Mouse (Mus musculus) retina, embryonic 14.5 days (tissue): ENCODE measurements around the gene Mcoln2.

Experiments used
- DNase-seq: peaks from one replicate; pipeline ENCODE4 v3.0.0-alpha.2; 2015; ENCODE audit warnings: low spot score

Gene Mcoln2

DNA sequence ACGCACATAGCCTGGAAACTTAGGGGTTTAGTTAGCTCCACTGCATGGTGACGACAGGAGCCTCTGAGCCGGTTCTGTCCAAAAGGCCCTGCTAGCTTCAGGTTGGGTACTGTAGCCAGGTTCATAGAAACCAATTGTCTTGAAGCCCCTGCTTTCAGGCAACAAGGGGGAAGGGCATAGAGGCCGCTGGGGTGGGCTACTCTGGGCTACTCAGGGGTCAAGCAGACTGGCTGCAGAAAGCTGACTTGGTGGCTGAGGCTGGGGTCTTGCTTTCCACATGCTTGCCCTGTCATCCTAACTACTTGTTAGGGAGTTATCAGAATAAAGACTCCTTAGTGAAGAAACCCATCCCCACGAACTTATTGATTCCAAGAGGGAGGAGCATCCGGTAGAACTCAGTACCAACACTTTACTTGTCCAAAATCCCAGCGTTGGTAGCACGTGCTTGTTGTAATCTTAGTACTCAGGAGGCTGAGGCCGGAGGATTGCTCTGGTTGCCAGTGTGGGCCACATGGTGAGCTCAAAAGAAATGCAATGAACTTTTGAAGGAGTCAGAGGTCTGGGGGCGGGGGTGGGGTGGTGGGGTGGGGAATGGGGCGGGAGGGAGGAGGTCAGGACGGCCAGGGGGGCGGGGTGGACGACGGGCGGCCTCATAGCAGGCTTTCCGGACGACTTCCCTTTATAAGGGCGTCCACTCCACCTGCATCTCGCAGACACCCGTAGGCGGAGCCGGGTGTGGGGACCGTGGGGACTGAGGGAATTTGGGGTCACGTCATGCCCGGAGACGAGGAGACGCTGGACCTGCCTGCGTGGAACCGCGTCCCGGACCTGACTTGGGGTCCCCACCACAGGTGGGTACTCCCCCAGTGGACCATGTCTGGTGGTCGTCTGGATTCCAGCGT lies at the start of gene Mcoln2:
Gene Mcoln2 (plus strand): TSS at position 678 of the 902 bp plus-strand sequence.
- DNase-seq, result no peak

DNA sequence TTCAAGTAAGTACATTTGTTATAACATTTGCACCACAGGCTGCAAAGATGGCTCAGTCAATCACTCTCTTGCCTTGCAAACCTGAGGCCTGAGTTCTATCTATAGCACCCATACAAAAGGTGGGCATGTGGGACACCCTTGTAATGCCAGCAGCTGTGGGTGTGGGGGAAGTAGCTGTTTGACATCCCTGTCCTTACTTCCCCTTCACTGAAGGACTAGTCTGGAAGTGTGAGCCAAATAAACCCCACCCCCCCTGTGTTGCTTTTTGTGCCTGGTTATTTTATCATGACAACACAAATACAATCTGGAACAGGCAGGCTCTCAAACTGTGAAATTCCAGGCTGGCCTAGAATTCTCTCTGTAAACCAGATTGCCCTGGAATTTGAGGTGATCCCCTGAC lies 49.7 kb upstream of the Mcoln2 start:
- no peak for DNase-seq

DNA sequence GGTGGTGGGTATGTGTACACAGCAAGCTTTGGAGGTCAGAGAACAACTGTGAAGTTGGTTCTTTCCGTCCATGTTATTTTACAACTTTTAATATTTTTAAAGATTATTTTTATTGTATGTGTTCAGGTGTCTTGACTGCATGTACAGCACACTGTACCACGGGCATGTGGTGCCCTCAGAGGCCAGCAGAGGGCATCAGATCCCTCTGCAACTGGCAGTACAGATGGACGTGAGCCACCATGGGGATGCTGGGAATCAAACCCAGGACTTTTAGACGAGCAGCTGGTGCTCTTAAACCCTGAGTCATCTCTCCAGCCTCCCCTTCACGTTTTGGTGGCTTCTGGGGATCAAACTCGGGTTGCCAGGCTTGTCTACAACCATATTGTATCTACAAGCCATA lies 47.6 kb upstream of the Mcoln2 start:
- DNase-seq, result no peak

DNA sequence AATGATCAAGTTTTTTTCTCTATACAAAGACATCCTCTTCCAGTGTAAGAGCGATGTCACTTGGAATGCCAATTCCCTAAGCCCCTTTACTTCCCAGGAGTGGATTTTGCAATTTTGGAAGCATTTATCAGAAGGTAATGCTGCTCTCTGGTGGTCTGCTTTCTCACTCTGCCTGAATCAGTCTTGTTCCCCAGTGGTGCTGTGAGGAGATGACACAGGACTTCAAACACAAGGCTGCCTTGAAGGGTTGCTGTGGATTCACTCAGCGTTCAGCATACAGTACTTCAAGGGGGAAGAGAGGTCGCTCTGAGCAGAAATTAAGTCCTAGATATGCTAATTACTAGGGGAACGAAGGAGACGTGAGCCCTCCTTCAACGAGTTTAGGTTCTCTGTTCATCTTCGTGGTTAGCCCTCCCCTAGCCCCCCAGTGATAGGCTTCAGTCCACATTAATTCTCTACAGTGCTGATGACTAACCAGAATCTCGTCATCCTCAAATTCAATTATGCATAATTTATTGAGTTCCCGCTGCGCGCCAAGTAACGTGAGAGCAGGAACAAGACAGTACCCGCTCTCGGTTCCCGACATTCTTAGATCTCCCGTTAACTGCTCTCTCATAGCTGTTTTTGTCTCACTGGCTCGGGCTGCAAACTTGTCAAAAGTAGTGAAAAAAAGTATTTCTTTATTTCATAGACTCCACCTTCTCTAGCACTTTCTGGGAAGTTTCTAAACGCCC lies 42.4 kb upstream of the Mcoln2 start:
- DNase-seq, result peak; percentile 76

DNA sequence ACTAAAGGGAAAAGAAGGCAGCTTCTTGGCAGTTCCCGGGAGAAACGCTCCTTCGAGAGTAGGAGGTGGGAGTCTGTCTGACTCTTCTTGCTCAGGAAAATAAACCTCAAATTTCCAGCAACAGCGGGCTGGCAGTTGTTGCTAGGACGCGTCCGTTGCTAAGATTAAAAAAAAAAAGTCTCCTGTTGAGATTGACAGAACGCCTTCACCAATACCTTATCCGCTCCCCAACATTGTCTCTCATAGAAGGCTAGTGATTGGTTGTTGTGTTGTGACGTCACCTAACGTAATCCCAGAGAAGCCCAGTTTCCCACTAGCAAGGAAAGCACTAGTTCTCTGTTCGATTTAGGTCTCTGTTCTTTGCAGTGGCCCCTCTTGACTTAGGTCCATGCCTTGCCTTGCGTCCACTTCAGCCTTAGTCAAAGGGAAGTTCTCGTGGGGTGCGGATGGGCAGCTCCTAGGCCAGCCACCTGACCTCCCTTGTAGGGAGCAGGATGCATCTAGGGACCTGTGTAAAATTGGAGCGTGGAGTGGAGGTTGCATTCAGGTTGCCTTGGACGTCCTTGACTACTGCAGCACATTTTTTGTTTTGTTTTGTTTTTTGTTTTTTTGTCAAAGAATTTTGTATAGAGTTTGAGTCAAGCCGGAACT lies 41.6 kb upstream of the Mcoln2 start, which contains the start of gene Wdr63:
Gene Wdr63 (minus strand): TSS at position 210 of the 651 bp plus-strand sequence.
- peak; percentile 93 for DNase-seq

DNA sequence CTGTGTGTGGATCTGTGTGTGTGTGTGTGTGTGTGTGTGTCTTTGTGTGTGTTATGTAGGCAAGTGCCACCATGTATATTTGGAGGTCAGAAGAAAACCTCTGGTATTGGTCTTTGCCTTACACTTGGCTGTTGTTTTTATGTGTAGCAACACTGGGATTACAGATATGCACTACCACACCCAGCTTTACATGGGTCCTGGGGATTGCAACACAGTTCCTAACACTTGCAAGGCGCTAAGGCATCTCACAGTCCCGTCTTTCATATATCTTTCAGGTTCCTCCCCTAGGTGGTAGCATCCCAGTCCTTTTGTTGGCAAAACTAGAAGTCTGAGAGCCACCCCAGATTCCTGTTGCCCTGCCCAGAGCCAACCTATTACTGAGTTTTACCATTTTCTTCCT lies 40.7 kb upstream of the Mcoln2 start:
- DNase-seq, result no peak

DNA sequence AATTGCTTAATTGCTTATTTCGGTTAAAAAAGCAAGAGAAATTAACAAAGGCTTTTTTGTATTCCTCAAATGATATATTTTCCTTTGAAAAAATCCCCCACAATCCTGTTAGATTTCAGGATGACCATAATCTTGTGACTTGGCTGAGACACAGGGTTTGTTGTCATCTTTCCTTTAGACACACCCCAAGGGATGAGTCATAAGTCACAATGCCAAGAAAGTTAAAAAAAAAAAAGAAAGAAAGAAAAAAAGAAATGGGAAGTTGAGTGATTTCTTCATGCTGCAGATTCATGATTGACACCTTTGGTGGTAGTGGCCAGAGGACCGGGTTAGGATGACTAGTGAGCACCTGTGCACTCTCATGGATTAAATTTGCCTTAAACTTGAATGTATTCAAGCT lies 39.3 kb upstream of the Mcoln2 start:
- DNase-seq, result no peak

DNA sequence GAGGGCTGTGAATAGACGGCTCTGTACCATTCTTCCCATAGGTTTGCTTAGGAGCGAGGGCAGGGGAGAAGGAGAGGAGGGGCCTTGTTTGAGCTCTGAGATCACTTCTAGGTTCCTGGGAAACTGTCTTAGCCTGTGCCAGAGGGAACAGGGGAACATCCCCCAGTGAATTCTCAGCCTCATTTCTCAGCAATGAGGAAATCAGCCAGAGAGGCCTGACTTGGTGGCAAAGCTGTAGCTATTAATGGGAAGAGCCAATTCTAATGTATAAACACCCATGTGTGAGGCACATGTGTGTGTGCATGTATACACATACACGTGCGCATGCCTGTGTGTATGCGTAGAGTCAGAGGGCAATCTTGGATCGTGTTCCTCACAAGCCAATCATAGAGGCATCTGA lies 38.7 kb upstream of the Mcoln2 start:
- no peak for DNase-seq

DNA sequence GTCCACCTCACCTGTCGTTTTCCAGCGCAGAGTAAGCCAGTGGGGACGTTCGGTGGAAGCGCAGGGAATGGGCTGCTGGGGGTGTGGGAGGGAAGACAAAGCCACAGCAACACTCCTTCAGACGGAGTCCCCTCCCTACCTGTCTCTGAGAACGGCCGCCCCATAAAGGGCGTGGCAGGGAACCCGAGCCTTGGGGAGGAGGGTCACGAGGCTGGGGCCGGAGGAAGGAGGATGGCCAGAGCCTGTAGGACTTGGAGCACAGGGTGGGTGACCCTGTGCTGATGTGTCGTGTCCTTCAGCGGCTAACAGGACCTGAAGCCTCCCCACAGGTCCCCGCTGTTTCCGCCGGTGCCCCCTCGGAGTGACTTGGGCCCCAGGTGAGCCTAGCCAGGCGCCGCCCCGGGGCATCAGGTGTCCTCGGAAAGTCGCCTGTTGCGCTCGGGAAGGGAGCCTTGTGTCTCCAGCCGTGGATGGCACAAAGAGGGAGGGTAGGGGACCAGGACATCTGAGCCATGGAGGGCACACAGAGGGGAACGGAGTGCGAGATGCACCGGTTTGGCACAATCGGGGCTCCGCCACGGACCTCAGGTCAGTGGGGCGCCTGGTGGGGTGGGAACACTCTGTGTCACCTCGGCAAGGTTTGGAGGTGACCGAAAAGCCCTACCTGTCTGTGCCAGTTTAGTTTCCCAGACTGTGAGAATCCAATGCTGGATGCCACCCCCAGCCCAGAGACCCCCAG lies 32.2 kb upstream of the Mcoln2 start, which contains the start of gene Mcoln3:
Gene Mcoln3 (plus strand): TSS at position 193 of the 739 bp plus-strand sequence.
- DNase-seq, result no peak

DNA sequence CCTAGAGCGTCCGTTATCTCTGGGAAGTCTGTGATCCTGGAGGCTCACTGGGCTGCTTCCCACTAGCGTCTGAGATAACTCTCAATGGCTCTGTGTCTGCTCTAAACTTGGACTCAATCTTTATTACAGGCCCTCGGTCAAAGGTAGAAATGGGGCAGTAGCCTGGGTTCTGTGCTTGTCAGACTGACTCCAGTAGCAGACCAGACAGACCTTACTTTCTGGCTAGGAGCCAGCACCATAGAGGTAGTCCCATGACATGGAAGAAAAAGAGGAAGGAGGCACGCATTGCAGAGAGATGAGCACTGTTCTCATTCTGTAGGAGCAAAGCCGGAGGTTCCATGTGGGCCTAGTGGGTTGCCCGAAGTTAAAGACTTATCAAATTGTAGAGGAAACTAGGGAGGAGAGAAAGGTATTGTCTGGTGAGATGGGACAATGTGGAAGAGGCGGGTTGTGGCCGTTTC lies 31.6 kb upstream of the Mcoln2 start:
- DNase-seq, result no peak

DNA sequence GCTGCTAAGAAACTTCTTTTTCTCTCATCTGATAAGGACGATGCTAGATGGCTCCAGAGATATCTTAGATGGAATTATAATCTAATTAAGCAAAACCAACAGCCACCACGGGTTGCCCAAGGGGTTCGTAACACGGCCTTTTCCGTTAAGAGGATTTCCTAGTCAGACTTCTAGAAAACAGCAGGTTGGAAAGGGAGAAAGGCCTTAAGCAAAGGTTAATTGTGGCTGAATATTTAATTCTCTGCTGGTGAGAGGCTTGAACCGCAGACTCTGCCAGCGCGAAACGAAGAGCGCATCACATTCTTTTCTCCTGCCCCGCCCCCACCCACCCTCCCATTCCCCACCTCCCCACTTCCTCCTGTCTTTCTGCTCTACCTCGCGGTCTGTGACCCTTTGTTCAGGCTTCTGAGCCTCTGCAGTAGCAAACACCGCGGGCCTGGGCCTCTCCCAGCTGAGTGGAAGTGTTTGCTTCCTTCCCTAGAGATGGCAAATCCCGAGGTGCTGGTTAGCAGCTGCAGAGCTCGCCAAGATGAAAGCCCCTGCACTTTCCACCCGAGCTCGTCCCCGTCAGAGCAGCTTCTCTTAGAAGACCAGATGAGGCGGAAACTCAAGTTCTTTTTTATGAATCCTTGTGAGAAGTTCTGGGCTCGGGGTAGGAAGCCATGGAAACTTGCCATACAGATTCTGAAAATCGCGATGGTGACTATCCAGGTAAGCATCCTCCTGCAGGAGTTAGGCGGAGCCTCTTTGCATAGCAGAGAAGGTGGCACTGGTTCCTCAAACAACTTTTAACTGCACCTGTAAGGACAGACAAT lies 28.1 kb upstream of the Mcoln2 start:
- peak; percentile 67 for DNase-seq

DNA sequence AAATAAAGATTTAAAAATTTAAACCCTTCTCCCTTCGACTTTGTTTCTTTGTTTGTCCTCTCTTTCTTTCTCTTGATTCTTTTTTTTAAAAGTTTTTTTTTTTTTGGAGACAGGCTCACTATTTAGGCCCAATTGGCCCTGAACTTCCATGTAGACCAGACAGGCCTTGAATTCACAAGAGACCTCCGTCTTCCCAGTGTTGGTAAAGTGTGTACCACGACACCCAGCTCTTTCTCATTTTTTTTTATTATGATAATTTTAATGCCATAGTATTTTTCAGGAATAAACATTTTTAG lies 27.6 kb upstream of the Mcoln2 start:
- no peak for DNase-seq

DNA sequence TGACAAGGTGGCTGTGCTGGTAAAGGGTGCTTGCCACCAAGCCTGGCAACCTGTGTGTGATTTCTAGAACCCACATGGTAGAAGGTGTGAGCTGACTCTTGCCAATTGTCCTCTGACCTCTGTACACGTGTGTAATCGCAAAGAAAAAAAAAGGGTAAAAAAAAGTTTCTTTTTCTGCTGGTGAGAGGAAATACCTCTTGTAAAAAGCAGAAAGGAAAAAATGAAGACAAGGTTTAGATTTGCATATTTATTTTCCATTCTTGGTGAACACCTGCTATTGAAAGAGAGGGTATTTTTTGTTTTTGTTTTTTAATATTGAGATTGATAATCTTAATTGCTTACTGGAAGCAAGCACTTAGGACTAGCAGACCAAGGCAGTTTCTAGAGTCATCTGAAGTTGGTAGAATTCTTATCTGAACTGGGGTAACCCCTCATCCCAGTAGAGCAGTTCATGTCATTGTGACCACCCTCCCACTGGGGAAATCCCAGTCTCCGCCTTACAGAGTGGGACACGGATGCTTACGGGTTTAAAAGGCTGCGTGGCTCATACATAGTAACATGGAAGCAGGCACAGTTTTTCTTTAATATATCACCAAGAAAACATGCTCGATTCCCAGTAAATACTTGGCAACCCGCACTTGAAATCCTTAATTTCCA lies 26.7 kb upstream of the Mcoln2 start:
- DNase-seq, result no peak

DNA sequence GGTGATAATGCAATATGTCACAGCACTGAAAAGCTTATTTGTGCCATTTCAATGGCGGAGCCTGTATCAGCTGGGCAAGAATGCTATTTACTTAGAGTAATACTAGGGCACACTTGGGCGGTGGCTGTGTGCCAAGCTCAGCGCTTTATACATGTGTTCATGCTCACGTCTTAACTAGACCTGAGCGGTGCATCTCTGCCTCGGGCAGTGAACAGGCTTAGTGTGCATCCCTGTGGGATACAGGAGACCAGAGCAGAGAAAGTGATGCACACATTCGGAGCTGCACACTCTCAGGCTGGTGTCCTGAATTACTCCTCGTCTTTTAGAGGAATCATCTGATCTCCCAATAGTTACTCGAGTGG lies 26.2 kb upstream of the Mcoln2 start:
- DNase-seq, result no peak

DNA sequence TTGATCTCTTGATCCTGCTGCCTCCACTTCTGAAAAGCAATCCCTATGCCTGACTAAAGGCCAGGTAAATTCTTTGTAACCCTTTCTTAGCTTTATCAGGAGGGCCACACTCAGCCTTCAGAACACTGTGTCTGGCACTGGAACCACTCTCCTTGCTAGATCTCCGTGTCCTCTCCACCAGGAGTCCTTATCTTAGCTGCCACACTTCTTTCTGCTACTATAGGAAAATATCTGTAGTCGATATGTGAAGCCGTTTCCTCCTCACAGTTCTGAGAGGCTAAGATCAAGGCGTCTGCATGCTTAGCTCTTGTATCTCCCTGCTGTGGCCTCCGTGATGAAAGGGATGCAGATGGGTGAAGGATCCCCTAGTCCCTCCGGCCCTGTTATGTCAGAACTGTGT lies 22.4 kb upstream of the Mcoln2 start:
- no peak for DNase-seq

DNA sequence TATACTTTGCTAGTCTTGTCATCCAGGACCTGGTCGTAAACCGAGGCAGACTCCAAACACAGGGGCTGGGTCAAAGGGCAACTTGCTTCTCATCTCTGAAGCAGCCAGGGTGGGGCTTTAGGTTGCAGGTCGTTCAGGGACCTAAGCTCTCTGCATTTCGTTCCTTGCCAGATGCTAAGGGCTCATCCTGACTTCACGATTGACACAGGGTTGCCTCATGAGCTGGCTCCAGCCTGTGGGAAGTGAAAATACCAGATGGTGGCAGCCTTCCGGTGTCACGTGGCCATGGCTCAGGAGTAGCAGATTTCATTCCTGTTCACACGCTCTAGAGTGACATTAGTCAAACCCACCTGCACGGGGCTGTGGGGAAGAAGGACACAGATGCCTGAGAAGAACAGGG lies 14.8 kb upstream of the Mcoln2 start:
- DNase-seq, result no peak

DNA sequence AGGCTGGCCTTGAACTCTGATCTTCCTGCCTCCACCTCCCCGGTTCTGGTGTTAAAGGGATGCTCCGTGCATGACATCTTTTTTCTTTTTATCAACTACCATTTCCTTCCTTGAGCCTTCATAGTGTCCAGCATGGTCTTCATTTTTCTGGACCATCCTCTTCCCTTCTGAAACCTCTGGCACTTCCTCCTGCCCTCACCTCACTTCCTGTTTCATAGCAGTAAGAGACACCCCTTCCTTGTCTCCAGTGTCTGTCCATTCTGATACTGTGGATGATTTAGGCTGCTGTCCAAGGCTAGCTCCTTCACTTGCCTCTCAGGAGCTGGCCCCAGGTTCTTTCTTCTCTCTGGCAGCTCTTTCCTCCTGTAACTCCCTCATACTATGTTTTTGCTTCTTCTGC lies 14.2 kb upstream of the Mcoln2 start:
- no peak for DNase-seq

DNA sequence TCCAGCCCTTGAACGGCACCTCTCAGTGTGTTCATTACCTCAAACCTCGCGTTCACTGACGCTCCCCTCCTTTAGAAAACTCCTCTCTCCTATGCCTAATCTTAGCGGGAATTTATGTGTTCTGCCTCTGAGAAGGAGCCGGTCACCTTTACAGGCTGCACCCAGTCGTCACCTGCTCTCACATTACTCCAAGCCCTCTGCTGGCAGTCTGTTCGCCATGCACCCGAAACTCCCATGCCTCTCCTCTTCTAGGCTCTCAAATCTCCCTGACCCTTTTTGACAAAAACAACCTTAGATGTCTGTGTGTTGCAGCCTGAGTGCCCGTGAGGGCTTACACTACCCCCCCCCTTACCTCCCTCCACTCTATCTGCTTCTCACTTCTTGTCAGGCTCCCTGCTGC lies 13.2 kb upstream of the Mcoln2 start:
- no peak for DNase-seq

DNA sequence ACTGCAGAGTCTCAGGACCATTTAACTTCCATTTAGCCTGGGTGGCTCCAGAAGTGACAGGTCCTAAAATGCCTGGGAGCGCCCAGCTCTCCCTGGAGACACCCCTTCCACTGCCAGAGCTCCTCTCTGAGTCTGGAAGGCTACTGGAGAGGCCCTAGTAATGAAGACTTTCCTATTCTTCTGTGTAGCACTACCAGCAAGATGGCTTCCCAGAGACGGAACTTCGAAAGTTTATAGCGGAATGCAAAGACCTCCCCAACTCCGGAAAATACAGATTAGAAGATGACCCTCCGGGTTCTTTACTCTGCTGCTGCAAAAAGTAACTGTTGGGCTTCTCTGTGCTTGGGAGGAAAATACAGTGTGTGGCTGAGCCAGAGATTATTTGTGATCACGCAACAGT lies 9.4 kb upstream of the Mcoln2 start:
- DNase-seq, result no peak

DNA sequence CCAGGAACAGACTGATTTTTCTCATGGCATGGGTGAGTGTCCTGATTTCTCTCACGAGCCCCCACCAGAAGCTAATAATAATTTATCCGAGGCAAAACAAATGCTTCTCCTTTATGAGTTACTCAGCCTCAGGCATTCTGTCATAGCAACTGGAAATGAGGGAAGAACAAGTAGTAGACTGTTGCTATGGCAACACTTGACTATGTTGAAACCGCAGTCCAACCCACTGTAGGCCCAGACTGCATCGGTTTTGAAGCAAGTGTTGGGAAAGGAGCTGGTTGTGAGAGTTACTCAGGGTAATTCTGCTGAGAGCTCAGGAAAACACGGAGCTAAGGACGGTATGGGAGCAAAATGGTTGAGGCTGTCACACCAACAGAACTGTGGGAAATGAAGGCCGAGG lies 7.1 kb upstream of the Mcoln2 start:
- no peak for DNase-seq

DNA sequence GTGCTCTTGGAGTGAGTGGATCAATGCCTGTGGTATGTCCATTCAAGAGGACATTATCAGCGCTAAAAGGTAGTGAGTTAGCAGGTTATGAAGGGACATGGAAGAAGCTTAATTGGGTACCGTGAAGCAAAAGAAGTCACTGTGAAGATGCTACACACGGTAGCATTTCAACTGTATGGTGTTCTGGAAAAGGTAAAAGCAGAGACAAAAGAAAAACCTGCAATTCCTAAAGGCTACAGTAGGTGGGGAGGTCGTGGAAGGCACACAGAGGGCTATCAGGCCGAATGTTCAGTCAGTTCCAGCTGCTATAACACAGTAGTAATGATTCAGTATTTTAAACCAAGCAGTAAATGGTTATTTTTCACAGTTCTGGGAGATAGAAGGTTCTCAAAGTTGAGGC lies 4.1 kb upstream of the Mcoln2 start:
- DNase-seq, result no peak
